Mouse (Mus musculus) Patski (cell line): ENCODE data around the gene Smarcd1. TPM values are rescaled to one million over a fixed set of nuclear protein-coding genes. Genes with fewer than 3 reads are reported as not detected.

Source experiments
- ATAC-seq: fragments of 100-300 bp; one replicate; pipeline ENCODE4 v1.8.0; 2021
- CTCF ChIA-PET: fragments of 350-600 bp; sonication (Branson Sonifier 250); formaldehyde crosslinking; loops from one replicate; lab custom pipeline; 2022; ENCODE audit warnings: inconsistent platforms; lab: Charles Lee
- POLR2A ChIA-PET: fragments of 350-600 bp; sonication (Branson Sonifier 250); formaldehyde crosslinking; loops from one replicate; lab custom pipeline; 2022; ENCODE audit warnings: antibody characterized with exemption, inconsistent platforms; lab: Charles Lee
- DNase-seq: peaks from one replicate; pipeline ENCODE4 v3.0.0-alpha.2; 2011; ENCODE audit warnings: low read depth, low spot score
- H3K27me3 ChIP-seq: fragments of 371-371 bp; one replicate; pipeline ENCODE4 v1.5.1; 2021
- CTCF ChIP-seq: fragments of 100-300 bp; IDR thresholded peaks from one replicate; pipeline ENCODE4 v1.5.1; 2021
- in situ Hi-C: fragments of 300-500 bp; cut with MboI; formaldehyde crosslinking; loops from 3 replicates; pipeline ENCODE4 v1.11.1; 2018; ENCODE audit warnings: low pct_unique_long_range_greater_than_20kb, mixed read lengths
- polyA plus RNA-seq: library from polyadenylated mRNA; unstranded; gene quantifications from one replicate; pipeline ENCODE4 v1.2.3, GENCODE M21; 2021

The Smarcd1 gene
- polyA plus RNA-seq, 1 experiment from 2014 or later = 46.8 TPM

DNA sequence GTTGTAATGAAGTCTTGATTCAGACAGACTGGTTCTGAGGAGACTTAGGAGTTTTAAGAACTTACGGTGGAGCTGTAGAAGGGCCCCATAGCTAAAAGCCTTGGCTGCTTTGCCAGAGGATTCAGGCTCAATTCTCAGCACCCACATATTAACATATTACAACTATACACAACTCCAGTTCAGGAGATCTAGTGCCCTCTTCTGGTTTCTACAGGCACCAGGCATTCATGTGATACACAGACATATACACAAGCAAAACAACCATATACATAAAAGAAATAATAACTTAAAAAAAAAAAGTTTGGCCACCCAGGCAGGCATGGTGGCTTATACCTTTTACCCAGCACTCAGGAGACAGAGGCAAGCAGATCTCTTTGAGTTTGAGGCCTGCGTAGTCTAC, 34.4 kb upstream of the Smarcd1 start:
- ChIA-PET CTCF (interaction anchor here (1.2 to 9.1 kb wide), 5 partner anchors 21 to 75 kb away, joined by 3 to 66 read pairs (median 4); partner anchors contain the start of gene Aqp6), POLR2A (no interaction called here)
- ATAC-seq (no peak), DNase-seq (no peak)
- TF ChIP-seq CTCF = no peak
- peaks cover 9% of the 10 kb centered on the region for H3K27me3 ChIP-seq
- in situ Hi-C loops = loop anchor here (5.0 kb wide), 1 partner anchor 70 kb away; no protein-coding TSS in a partner anchor

DNA sequence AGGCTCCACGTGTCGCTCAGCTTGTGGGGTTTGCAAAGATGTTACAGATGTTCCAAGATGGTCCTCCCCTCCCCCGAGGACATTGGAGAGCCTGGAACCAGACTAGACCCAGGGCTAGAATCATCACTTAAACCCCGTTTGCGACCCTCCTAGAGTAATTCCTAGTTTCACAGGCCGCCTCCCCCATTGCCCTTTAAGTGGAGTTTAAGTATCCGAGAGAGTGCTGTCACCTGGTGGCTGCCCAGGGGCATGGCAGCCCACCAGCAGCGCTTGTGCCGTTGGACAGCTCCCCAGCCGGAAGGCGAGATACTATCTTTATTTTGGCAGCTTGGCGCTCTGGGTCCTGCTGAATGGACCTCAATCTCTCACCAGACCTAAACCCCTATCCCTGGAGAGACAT, 33.0 kb upstream of the Smarcd1 start:
- in situ Hi-C loops = loop anchor here (5.0 kb wide), 1 partner anchor 72 kb away; no protein-coding TSS in a partner anchor
- DNase-seq = no peak

DNA sequence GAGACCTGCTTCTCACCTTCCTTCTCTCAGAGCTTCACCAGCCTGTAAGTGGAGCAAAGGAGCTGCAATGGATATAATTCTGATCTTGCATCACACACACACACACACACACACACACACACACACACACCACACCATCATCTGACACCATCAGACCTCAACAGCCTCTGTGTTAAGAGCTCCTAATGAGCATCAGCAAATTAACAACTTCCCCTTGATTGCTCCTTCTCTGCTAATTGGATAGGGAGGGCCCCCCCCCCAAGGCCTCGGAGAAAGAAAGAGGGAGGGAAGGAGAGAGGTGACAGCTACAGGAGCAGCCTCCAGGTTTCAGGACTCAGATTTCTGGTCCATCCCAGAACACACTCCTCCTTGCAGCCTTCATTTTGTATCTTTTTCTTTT, 32.5 kb upstream of the Smarcd1 start:
- ChIA-PET CTCF (interaction anchor here (0.6 to 9.1 kb wide), 14 partner anchors 8 to 188 kb away, joined by 3 to 66 read pairs (median 4); partner anchors contain the start of gene Aqp6), POLR2A (interaction anchor here (1.0 to 1.2 kb wide), 3 partner anchors 55 to 170 kb away, joined by 4 read pairs; no protein-coding TSS in a partner anchor)
- TF ChIP-seq CTCF = no peak
- DNase-seq = no peak
- ATAC-seq = no peak
- in situ Hi-C loops = loop anchor here (5.0 kb wide), 1 partner anchor 72 kb away; no protein-coding TSS in a partner anchor
- H3K27me3 ChIP-seq = peaks cover 9% of the 10 kb centered on the region

More for the DNA sequence above, 33.0 kb upstream of the Smarcd1 start:
- ATAC-seq = no peak
- POLR2A ChIA-PET = interaction anchor here (0.7 to 1.2 kb wide), 3 partner anchors 19 to 73 kb away, joined by 3 to 4 read pairs (median 4); no protein-coding TSS in a partner anchor
- CTCF ChIA-PET = interaction anchor here (0.7 to 9.1 kb wide), 17 partner anchors 9 to 183 kb away, joined by 3 to 66 read pairs (median 4); partner anchors contain the start of gene Aqp6
- H3K27me3 ChIP-seq = peaks cover 9% of the 10 kb centered on the region
- no peak for TF ChIP-seq CTCF

DNA sequence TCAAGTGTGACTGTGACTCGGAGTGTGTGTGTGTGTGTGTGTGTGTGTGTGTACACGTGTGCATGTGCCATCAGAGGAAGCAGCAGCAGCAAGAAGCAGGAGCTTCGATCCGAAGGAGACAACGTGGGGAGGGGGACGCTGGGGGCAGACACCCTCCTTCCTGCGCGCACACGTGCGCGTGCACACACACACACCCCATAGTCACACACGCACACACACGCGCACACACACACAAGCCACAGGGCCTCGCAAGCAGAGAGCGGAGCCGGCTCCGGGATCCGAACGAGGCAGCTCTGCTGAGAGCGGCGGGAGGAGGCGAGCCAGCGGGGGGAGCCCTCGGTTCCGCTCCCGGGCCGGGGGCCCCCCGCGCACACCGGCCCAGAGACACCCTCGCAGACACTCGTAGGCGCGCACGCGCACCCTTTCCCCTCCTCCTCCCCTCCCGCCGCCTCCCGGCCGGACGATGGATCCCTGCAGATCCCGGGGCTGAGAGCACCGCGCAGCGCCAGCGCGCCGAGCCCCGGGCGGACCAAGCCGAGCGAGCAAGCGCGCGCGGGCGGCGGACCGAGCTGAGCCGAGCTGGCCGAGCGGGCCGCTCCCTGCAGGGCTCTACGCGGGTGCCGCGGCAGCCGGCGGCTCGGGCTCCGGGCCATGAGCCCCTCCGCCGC, 31.6 kb upstream of the Smarcd1 start, which contains the start of gene Asic1:
Gene Asic1 (plus strand): TSS at position 215 of the 668 bp plus-strand sequence.
- ChIA-PET CTCF (interaction anchor here (1.3 to 9.1 kb wide), 5 partner anchors 11 to 175 kb away, joined by 5 to 66 read pairs (median 6); partner anchors contain the start of gene Racgap1), POLR2A (interaction anchor here (0.6 to 1.0 kb wide), 2 partner anchors 64 to 171 kb away, joined by 3 to 4 read pairs; no protein-coding TSS in a partner anchor)
- in situ Hi-C loops = no loop called here
- H3K27me3 ChIP-seq = peaks cover 9% of the 10 kb centered on the region
- no peak for TF ChIP-seq CTCF
- DNase-seq (no peak), ATAC-seq (peak; percentile 36)

DNA sequence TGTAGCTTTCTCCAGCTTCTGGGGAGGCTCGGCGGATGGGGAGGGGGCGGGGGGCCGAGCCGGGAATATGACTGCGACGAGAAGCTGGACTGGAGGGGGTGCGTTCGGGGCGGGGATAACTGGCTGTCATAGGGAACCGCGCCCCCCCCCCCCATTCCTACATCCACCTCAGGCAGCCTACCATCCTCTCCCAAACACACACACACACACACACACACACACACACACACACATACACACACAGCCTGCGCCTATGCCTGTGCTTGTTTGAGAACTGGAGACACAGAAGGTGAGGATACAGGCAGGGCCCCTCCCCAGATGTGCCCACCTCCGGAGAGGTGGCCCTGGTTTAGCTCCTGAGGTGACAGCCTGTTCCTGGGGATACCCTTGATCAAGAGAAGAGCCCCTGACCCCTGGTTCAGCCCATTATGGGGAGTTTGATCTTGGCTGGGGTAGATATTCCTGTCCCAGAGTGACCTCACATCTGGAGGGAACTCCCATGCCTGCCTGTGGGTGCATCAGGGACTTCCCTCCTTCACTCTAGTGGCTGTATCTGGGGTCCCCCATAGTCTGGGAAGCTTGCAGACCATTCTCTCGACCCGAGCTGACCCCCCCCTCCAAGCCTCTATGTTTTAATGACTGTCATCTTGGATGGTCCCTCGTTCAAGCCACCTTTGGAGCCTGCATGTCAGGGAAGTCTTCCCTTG, 30.8 kb upstream of the Smarcd1 start:
- CTCF ChIA-PET = interaction anchor here (1.2 to 9.1 kb wide), 5 partner anchors 10 to 74 kb away, joined by 3 to 66 read pairs (median 5); partner anchors contain the start of gene Racgap1
- H3K27me3 ChIP-seq = peaks cover 9% of the 10 kb centered on the region
- ATAC-seq (no peak), DNase-seq (no peak)
- POLR2A ChIA-PET = interaction anchor here (0.6 kb wide), 1 partner anchor 65 kb away, joined by 3 read pairs; no protein-coding TSS in a partner anchor
- TF ChIP-seq CTCF = no peak
- in situ Hi-C loops = no loop called here

DNA sequence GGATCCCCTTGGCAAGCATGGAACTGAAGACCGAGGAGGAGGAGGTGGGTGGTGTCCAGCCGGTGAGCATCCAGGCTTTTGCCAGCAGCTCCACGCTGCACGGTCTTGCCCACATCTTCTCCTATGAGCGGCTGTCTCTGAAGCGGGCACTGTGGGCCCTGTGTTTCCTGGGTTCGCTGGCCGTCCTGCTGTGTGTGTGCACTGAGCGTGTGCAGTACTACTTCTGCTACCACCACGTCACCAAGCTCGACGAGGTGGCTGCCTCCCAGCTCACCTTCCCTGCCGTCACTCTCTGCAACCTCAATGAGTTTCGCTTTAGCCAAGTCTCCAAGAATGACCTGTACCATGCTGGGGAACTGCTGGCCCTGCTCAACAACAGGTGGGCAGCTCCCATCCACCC, 30.1 kb upstream of the Smarcd1 start:
- CTCF ChIA-PET = interaction anchor here (1.0 to 9.1 kb wide), 7 partner anchors 15 to 77 kb away, joined by 3 to 66 read pairs (median 3); partner anchors contain the start of gene Racgap1
- no peak for ATAC-seq
- POLR2A ChIA-PET = no interaction called here
- peaks cover 9% of the 10 kb centered on the region for H3K27me3 ChIP-seq
- in situ Hi-C loops = no loop called here
- no peak for TF ChIP-seq CTCF
- no peak for DNase-seq

DNA sequence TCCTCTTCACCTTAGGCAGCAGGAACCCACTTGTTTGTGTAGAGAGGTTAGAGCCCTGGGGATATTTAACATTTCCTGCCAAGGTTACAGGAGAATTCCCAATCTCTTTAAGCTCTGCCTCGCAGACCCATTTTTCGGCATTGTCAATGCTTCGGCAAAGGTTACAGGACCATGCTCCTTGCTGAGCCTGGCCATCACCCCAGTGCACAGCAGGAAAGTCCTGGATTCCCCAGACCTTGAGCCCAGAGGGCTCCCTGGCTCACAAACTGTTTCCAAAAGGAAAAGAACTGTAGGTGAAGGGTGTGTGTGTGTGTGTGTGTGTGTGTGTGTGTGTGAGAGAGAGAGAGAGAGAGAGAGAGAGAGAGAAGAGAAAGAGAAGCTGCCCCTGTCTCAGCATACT, 27.1 kb upstream of the Smarcd1 start:
- ATAC-seq (no peak), DNase-seq (no peak)
- in situ Hi-C loops = no loop called here
- CTCF ChIA-PET = interaction anchor here (1.6 to 2.0 kb wide), 2 partner anchors 13 to 29 kb away, joined by 3 to 7 read pairs; no protein-coding TSS in a partner anchor
- POLR2A ChIA-PET = no interaction called here
- no peak for TF ChIP-seq CTCF
- H3K27me3 ChIP-seq = peaks cover 9% of the 10 kb centered on the region

DNA sequence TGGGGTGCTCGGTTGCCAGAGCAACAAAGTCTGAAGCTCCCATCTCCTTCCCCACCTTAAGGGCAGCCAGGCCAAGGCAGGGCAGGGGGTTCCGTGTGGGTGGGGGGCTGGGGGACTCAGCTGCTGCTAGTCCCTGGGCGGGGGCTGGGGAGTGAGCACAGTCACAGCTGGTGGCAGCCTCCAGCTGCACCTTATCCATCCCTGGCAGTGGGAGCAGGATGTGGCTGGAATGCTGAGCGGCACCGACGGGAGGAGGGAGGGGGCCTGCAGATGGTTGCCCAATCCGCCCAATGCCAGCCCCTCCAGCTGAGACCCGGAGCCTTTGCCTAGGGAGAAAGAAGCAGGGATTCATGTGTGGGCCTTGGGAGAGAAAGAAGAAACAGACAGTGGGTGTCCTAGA, 24.8 kb upstream of the Smarcd1 start:
- ATAC-seq (no peak), DNase-seq (no peak)
- ChIA-PET POLR2A (no interaction called here), CTCF (interaction anchor here (1.2 to 2.3 kb wide), 3 partner anchors 8 to 81 kb away, joined by 3 to 5 read pairs (median 4); no protein-coding TSS in a partner anchor)
- in situ Hi-C loops = no loop called here
- H3K27me3 ChIP-seq = peaks cover under 1% of the 10 kb centered on the region
- no peak for TF ChIP-seq CTCF

DNA sequence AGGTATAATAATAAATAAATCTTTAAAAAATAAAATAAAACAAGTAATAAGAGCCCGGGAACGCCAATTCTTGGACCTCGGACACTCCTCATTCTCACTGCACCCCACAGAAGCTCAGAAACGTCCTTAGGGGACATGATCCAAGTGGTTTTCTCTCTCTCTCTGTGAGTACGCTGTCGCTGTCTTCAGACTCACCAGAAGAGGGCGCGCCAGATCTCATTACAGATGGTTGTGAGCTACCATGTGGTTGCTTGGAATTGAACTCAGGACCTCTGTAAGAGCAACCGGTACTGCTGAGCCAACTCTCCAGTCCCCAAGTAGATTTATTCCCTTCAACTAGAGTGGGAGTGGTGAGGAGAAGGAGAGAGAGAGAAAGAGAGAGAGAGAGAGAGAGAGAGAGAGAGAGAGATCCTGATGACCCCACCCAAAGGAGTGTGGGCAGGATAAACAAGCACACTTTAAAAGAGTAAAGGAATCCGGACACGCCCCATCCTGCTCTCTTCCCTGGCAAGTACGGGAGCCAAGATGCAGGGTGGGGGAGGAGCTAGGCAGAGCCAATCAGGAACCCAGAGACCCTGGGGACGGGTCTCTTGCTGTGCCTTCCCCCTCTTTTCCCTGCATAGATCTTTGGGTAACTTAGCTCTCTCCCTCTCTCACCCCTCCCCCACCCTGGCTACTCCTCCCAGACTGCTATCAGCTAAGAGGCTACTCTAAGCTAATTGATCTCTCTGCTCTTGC, 23.7 kb upstream of the Smarcd1 start:
- CTCF ChIA-PET = interaction anchor here (1.1 to 2.3 kb wide), 6 partner anchors 9 to 82 kb away, joined by 3 to 5 read pairs (median 3); partner anchors contain the start of gene Cox14
- POLR2A ChIA-PET = no interaction called here
- DNase-seq = no peak
- H3K27me3 ChIP-seq = no peaks in the 10 kb centered on the region
- no peak for ATAC-seq
- TF ChIP-seq CTCF = peak; percentile 72
- in situ Hi-C loops = no loop called here
